Mouse (Mus musculus) megakaryocyte, adult 5-6 weeks (primary cell): ENCODE results near the gene Rassf3. TPM values are rescaled to one million over a fixed set of nuclear protein-coding genes. Genes with fewer than 3 reads are reported as not detected.
A peak's percentile ranks its signal among the peaks of the same experiment; 100 is the strongest.

Source experiments
- ATAC-seq: 2 replicates; pipeline ENCODE4 v1.8.0; 2016; ENCODE audit warnings: mild to moderate bottlenecking, inconsistent platforms; ENCODE audit not compliant: poor library complexity, severe bottlenecking
- total RNA-seq, 2 experiments: library from RNA; stranded (forward) in 1 of 2; stranded (reverse) in 1 of 2; fragments of 153-499, 151-499 nt in 1 of 2; fragments of 221-1000, 200-1000 nt in 1 of 2; gene quantifications; 2 replicates each; pipeline versions ENCODE4 v1.2.3 to v1.2.4; 2015 to 2017

Gene Rassf3
- total RNA-seq, 2 experiments from 2014 or later: 56.4 to 65.7 TPM

DNA sequence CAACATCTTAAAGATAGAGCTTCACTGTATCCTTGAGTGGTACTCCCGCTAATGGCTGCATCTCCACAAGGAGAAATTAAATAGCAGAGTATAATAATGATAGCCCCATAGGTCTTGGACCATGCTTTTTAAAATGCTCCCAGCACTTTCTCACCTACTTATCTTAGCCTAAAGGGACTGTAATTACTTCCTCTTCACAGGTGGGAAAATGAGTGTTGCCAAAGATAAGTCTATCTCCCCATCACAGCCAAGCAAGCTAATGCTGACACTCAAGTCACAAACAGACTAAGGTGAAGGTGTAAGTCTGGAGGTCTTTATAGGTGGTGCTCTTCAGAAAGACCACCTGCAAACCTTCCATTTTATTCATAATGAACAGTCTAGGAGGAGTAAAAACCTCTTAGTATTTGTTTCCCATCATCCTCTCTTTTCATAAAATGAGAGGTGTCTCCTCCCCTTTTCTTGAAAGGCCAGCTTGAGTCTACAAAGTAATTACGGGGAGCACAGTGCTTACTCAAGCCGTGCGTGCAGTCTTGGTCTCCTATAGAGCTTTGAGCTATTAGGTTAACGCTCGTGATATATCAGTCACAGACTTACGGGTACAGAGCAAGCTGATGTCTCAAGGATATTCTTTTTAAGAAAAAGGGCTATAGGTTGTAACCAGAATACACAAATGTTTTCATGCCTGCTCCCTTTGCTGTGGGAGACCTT lies 16.6 kb upstream of the Rassf3 start:
- ATAC-seq: no peak

GRCm38 (mm10) chr10:121489941-121490340 lies 13.8 kb upstream of the Rassf3 start:
- ATAC-seq: no peak

GRCm38 (mm10) chr10:121488623-121489299 lies 12.6 kb upstream of the Rassf3 start:
- ATAC-seq: peak; percentile 92

DNA sequence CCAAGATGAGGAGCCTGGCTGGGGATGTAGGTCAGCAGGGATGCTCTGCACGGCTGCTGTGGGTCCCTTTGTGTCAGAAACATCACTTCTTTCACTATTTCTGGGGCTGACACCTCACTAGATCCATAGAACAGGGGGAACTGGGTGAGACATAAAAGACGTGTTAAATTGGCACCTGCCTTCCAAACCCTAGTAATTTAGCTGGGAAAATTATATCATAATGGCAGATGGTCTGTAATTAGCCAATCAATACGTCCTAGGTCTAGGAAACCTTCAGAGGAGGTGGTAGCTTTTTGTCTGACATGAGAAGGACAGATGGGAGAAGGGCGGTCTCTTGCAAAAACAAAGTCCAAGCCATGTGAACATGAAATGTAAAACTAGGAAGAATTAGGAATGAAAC lies 11.6 kb upstream of the Rassf3 start:
- ATAC-seq: no peak

GRCm38 (mm10) chr10:121486350-121486749 lies 10.2 kb upstream of the Rassf3 start:
- no peak for ATAC-seq

DNA sequence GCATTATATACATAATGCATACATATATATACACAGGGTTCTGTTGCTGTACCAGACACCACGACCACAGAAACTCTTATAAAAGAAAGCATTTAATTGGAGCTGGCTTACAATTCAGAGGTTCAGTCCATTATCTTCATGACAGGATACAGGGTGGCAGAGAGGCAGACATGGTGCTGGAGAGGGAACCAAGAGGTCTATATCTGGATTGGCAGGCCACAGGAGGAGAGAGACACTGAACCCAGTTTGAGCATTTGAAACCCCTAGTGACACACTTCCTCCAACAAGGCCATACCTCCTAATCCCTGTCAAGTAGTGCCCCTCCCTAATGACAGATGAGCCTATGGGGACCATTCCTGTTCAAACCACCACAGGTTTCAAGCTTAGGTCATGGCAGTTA lies 7.2 kb upstream of the Rassf3 start:
- no peak for ATAC-seq

GRCm38 (mm10) chr10:121481141-121481540 lies 5.0 kb upstream of the Rassf3 start:
- ATAC-seq: no peak

DNA sequence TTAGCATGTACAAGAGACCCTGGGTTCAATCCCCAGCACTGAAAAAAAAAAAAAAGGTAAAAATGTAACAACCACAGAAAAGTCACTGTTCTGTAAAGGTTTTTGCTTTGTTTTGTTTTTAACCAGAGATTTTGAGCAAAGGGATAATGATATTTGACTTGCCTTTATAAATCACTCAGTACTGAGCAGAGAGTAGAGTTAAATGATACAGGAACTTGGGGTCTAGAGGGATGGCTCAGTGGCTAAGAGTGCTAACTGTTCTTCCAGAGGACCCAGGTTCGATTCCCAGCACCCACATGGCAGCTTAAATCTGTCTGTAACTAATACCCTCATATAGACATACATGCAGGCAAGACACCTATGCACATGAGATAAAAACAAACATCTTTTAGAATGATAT lies 3.8 kb upstream of the Rassf3 start:
- ATAC-seq: no peak

DNA sequence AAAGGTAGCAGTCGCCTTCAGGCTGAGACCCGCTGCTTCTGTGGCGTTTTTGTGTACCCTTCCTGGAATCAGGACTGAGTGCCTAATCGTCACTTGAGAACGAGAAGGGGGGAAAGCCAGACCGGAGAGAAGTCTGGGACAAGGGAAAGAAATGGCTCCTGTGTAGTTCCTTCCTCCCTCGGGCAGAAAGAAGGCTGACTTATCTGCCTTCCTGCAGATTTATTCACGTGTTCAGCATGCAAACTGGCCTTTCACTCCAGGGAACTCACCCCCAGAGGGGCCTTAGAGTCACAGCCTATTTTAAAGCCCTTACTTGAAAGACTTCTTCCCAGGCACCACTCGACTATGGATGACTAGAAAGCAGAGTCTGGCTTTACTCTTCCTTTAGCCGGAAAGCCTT lies 1.3 kb upstream of the Rassf3 start:
- no peak for ATAC-seq

GRCm38 (mm10) chr10:121476968-121477337 lies 806 bp upstream of the Rassf3 start:
- ATAC-seq: no peak

DNA sequence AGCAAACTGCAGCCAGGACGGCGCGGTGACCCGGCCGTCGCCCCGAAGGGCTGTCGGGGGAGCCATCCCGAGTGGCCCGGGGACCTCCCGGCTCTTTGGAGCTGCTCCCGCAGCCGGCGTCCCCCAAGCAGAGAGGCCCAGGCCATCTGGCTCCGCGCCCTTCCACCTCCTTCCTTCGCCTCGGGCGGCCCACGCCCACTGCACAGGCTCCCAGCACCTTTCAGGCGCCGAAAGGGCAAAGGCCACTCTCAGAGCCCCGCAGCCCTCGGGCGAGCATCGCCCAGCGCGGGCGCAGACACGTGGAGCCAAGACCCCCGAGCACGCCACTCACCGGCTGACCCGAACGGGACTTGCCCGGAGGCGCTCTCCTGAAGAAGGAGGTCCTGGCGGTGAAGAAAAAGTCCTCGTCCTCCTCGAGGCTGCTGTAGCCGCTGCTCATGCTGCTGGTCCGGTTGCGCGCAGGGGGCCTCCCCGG lies 438 bp downstream of the Rassf3 start:
- ATAC-seq: peak; percentile 8

DNA sequence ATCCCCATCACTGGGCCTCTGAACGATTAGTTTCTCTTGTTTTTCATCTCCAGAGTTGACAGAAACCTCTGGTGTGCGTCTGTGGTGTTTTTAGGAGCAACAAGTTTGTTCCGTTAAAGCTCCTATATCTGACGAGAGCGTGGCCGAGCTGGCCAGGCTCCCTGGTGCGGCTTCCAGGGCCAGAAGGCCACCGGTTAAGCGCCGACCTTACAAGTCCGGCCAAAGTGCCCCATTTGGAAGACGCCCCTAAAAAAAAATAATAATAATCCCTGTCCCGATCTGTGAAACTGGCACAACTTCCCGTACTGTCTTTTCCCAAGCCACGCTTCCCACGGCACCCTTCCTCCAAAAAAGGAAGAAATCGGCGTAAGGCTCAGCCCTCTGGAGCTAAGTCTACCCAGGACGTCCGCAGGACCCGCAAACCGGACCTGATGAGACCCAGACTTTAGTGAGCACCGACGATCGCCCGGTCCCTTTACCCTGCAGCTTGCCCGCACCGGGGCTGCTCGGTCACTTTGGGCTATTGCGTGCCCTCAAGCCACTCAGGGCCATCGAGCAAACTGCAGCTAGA lies 961 bp downstream of the Rassf3 start:
- ATAC-seq: no peak

DNA sequence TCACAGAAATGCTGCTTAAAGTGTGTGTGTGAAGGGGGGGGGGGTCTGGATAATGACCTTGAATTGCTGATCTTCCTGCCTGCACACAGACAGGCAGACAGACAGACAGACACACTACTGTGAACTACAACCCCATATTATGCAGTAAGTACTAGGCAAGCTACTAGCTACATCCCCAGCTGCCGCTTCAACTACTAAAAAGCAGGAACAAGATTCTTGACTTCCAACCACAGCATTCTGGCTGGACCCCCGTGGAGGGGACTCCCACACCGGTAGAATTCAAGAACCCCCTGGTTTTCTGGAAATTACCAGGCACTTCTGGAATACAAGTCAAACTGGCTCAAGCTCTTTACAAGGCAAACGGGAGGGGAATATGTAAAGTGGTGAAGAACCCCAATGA lies 1.9 kb downstream of the Rassf3 start:
- no peak for ATAC-seq

DNA sequence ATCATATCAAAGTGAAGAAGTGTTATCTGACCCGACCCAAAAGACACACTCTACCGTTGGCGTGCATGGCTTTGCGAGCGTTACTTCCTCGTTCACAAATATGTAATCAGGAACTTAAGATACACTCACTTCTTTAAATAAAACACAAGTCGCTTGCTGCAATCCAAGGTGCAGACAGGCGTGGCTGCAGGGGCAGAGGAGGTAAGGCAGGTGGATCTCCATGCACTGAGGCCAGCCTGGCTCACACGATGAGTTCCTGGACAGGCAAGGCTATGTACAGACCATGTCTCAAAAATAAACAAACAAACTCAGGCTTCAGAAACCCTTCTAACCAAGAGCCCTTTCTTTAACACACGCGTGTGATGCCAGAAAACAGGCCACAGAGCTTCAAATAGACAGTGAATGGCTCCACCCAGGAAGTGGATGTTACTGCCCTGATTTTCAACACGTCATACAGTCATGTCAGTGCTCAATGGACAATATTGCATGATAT lies 2.4 kb downstream of the Rassf3 start:
- ATAC-seq: peak; percentile 46

DNA sequence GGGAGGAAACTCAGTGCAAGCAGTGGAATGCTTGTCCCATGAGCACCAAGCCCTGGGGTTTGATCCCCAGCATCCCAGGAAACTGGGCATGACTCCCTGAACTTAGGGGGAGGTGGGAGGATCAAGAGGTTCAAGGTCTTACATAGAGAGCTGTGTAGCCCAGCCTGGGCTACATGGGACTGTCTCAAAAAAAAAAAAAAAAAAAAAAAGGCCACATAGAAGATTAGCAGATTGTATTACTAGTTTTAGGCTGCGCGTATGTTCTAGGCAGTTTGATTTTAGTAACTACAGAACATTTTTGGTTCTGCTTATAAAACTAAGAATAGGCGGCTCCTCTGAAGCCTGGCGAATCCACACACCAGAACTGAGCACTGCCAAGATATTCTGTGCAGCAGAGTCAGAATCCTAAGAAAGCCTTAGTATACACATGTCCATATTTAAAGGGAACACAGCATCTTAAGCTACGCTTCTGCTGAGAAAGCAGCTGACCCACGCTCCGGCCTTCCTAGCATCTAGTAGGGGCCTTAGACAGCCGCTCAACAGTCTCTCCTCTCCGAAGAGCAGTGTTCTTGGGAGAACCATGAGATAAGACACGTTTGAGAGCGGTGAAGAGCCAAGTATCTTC lies 3.4 kb downstream of the Rassf3 start:
- no peak for ATAC-seq

DNA sequence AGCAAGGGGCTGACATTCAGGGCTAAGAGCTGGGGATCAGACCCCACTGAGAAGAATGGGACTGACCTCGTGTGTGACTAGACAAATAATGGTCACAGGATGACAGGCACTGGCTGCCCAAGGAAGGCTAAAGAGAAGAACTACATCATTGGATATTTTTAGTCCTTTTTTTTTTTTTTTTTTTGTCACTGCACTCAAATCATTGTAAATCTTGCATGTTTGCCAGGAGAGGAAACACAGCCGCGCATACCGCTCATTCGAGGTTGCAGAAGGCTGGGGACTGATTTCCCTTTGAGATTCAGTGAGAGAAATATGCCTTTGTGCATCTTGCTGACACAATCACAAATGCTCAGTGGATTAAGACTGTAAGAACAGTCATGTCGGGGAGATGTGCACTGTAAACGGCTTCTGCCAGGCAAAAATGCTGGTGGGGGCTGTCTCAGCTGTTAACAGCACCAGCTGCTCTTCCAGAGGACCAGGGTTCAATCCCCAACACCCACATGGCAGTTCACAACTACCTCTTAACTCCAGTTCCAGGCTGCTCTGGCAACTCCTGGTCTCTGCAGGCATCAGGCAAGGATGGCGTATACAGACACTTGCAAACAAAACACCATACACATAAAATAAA lies 4.5 kb downstream of the Rassf3 start:
- no peak for ATAC-seq

DNA sequence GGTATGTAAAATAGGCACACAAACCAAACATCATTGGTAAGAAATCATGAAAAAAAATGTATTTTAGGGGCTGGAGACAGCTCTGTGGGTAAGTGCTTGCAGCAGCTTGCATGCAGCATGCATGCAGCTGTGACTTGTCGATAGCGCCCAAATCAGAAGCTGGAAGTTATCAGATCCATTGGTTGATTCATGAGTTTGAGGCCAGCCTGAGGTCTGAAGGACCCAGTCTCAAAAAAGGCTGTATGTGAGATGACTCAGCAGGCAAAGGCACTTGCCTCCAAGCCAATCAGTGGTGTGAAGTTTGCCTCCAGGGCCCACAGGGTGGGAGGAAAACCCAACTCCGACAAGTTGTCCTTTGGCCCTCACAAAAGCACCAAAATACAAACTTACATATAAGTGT lies 6.5 kb downstream of the Rassf3 start:
- ATAC-seq: no peak

DNA sequence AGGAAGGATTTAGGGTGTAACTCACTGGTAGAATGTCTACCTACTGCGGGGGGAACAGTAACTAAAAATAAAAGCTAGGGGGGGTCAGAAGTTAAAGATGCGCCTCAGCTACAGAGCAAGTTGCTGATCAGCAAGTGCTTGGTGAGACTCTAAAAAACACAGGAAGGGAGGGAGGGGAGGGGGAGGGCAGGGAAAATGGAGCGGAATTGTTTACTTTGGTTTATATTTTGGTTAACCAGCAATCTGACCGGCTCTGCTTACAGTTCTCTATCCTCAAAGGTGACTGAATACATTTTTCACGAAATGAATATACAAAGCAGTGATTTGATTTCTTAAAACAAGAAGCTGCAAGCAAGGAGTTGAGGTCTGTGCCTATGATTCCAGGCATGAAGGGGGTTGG lies 7.2 kb downstream of the Rassf3 start:
- ATAC-seq: no peak

DNA sequence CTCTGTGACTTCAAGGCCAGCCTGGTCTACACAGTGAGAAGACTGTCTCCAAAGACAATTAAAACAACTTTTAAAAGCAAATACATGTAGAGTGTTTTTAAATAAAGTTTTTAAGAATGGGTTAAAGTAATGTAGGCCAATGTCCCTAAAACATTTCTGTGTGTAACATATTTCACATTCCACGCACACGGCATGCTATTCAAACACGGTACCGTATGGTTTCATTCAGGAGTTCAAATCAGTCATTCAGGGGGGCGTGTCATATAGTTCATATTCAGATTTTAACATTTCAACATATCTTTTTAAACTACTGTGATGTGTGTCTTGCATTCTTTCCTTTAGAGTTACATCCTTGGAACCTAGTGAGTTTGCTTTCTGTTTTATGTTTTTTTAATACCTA lies 7.9 kb downstream of the Rassf3 start:
- ATAC-seq: no peak

DNA sequence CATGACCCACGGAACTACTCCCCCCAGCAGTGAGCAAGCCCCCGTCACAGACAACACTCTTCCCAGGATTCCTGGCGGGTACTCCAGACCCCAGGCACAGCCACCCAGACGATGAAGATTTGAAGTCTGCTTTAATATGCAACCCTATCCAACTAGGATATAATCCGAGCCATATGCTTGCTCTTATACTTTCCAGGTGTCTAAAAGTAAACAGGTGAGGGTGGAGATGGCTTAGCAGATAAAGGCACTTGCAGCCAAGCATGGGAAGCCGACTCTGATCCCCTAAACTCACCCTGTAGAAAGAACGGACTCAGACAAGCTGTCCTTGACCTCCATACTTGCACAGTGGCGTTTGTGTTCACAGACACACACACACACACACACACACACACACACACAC lies 8.4 kb downstream of the Rassf3 start:
- no peak for ATAC-seq

- ATAC-seq: no peak
Measured at GRCm38 (mm10) chr10:121467016-121467415, 9.1 kb downstream of the Rassf3 start.
